Mouse (Mus musculus) cerebellum, adult 8-10 months (tissue): Measurements from ENCODE around the gene Gda.

Source experiments
- DNase-seq: peaks from one replicate; pipeline ENCODE4 v3.0.0; 2022

The Gda gene

DNA sequence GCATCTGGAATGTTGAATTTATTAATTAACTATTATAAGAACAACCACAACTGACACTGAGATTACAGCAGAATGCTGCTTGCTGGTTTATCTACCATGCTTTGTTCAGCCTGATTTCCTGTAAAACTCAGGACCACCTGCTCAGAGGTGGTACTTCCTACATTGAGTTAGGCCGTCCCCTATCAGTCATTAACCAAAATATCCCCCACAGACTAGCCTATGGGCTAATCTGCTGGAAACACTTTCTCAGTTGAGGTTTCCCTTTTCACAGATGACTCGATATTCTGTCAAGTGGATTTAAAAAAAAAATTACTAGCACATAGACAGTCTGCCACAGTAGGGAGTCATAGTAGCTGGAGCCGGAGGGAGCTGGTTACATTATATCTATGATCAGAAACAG, 31.5 kb downstream of the Gda start:
- DNase-seq: no peak

DNA sequence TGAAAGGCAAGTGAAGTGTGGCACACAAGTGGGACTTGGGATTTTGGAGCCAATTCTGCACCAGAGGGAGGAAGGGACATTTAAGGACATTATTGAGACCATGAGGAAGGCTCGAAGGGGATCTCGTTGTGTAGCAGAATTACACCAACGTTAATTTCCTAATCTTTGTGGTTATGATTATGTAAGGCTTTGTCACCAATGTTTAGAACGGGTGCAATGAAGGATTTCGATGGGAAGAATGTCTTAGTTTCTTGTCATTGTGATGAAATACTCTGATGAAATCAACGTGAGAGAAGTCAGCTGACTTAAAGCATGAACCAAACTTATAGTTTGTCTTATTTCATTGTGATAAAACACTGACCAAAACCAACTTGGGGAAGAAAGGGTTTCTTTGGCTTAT, 32.4 kb downstream of the Gda start:
- no peak for DNase-seq

DNA sequence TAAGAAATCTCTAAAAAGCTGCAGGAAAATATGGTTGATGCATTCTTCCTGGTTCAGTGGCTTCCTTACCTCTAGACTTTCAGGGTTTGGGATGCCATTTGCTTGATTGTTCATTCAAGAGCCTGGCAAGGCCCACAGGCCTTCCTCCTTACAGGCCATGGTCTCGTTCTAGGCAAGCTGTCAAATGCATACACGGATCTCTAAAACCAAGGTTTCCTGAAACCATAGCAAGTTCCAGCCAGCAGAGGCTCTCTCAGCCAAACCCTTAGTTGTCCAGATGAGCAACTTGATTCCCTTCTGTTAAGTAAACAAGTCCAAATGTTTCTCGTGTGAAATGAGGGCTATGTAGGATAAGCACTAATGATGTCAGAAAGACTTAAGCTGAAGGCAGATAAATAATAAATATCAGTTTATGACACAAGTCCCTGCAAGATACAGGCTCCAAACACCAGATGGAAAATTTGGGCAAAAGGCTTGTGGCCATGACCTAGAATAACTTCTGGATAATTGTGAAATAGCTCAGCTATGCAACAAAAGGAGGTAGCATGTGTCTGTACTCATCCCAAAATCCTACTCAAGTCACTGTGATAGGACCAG, 34.0 kb downstream of the Gda start:
- no peak for DNase-seq

DNA sequence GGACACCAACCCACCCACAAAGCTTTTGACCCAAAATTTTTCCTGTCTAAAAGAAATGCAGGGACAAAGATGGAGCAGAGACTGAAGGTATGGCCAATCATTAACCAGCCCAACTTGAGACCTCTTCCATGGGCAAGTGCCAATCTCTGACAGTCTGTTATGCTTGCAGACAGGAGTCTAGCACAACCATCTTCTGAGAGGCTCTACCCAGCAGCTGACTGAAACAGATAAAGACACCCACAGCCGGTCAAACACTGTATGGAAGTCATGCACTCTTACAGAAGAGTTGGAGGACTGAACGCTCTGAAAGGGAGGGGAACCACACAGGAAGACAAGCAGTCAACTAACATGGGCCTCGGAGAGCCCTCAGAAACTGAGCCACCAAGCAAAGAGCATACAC, 36.7 kb downstream of the Gda start:
- no peak for DNase-seq

DNA sequence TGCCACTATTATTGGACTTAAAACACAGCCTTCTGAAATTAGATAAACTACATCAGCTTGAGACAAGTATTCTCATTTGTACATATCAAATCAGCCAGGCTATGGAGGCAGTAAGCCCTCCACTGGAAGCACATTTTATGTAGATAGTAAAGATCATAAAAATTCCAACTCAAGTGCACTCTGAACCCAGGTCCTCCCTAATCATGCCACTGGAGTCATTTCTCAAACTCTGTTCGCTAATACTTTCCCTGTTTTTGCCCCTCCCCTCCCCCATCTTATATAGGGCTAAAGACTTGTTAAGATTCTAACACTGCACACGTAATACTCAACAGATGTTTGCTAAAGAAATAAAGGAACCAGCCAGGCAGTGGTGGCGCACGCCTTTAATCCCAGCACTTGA, 39.9 kb downstream of the Gda start:
- DNase-seq: no peak

DNA sequence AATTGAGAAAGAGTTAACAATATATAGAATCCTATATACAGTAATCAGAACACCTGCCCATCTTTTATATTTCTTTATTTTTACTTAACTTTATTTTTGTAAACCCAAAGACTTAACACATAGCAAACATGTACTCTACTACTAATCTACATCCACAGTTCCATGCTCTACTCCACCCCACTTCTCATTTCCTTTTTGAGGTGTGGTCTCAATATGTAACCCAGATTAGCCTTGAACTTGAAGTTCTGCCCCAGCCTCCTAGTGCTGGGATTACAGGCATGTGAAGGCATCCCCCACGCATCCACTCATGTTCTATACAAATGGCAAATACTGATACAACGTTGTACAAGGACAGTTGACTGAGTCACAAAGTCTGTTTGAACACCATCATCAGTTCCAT, 40.4 kb downstream of the Gda start:
- DNase-seq: no peak

DNA sequence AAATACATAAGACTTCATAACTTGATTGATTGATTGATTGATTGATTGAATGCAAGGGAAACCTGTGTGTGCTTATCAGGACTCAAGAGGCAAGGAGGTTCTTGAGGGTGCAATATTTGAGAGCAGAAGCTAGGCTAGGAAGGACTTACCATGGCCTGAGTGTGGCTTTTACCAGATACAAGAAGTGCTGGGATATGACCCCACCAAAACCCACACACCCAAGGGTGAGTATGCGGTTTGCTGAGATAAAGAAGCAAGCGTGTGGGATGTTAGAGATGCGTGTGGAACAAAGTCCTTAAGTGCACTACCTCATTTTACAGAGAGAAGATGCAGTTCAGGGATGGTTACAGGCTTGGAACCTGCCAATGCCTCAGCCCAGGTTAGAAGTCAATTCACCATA, 41.0 kb downstream of the Gda start:
- DNase-seq: no peak

DNA sequence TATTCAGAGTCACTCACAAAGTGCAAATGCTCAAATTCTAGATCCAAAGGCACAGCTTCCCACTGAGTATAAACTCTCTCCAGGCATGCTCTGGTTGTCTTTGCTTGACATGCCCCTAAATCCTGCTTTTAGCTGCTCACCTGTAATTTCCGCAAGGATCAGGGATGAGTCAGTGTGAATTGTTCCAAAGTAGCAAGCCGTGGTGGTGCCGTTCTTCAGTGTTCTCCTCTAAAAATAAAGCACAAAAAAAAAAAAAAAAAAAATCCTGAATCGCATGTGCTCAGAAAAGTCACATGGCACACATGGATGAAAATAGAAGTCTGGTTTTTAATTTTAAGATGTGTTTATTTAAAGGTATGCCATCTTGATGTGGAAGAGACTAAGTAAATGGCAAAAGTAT, 47.9 kb downstream of the Gda start:
- no peak for DNase-seq

DNA sequence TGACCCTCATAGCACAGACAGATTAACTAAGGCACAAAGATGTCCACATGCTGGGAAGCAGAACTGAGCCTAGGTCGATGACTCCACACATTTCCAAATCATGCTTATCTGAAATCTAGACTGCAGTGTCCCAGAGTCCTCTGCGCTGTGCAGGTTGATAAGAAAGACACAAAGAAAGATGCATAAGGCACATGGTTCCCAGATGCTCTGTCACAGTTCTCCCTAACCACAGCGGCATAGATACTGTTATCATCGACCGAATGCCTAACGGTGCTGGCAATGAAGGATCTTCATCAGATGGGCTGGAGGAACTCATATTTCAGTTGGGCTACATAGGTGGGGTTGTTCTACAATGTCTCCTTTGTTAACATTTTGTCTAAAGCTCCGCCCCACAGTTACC, 49.5 kb downstream of the Gda start:
- no peak for DNase-seq

DNA sequence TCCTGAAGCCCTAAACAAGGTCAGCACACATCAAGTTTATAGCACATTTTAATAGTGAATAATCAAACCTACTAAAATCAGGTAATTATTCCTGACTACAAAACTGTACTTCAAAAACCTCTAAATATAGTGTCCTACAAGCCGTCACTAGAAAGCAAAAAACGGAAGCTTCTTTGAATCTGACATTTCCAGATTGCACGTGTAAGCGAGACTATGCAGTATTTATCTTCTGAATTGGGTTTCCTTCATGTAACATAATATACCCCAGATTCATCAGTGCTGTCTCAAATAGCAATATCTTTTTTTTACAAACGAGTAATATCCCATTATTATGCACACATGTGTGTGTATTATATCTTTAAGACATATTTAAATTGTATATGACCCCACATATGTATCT, 54.8 kb downstream of the Gda start:
- DNase-seq: no peak

DNA sequence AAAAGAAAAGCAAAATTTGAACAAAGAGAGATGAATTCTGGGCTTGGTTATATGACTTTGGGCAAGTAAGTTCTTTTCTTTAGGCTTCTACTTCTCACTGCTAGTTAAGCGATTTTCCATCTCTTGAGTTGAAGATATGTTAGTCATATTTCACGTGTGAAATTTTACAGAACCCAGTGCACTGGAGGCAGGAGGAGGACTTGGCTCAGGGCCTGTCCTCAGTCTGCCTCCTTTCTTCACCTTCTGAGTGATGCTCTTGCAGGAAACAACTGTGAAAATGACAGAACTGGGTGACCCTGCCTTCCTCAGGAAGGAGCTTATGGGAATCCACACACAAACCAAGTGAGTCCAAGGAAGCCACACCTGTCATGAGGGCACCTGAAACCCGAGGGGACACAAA, 57.9 kb downstream of the Gda start:
- no peak for DNase-seq

DNA sequence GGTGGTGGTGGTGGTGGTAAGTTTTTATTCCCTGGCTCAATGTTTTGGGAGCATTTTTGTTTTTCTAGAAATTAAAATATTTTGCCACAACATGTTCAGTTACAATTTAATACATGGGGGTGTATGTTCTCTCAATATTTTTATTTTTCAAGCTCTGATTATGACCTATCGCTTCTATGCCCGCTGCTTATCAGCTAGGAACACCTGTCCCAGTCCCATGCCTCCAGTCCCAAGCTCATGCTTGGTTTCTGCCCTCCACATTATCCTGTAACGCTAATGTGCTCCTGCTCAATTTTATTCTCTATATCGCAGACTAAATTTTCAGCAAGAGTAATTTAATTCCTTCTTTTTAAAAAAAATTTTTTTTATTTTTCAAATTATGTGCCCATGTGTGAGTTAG, 64.1 kb downstream of the Gda start:
- DNase-seq: no peak

DNA sequence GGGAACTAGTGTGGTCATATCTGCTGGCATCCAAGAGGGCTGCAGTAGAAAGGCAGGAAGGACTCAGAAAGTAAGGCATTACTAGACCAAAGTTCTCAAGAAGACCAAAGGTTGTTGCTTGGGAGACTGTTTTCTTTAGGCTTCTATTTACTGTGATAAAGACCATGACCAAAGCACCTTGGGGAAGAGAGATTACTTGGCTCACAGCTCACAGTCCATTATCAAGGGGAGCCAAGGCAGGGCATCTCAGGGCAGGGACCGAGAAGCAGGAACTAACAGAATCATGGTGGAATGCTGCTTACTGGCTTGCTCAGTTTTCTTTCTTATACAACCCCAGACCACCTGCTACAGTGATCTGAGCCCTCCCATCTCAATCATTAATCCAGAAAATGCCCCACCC, 65.9 kb downstream of the Gda start:
- no peak for DNase-seq

DNA sequence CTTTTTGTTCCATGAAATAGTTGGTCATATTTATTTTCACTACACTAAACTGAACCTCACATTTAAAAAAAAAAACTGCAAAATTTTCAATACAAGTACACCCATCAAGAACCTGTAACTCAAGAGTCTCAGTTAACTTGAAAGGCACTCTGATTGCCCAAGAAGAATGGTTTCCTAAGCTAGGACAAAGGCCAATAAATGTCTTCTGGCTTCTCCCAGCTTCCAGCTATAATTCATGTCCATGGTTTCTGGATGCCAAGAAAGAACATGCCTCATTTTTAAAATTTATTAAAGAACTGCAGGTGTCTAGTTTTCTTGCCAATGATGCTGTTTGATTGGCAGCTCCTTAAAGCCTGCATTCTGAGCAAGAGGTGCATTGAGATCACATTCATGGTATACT, 75.3 kb downstream of the Gda start:
- DNase-seq: no peak

DNA sequence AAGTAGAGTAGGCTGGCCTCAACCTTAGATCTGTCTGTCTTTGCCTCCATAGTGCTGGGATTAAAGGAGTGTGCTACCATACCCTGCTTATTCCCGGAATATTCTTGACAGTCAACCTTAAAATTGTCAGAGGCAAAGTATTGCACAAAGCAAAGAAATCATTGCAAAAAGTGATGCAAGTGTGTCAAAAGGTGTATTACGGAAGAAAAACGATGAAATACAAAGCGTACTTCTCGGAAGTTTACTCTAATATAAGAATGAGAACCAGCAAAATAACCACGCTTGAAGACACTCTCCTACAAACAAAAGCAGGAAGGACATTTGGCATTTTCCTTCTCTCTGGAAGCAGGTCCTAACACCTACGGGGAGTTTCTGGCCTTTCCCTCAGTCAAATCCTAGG, 76.9 kb downstream of the Gda start:
- DNase-seq: no peak

DNA sequence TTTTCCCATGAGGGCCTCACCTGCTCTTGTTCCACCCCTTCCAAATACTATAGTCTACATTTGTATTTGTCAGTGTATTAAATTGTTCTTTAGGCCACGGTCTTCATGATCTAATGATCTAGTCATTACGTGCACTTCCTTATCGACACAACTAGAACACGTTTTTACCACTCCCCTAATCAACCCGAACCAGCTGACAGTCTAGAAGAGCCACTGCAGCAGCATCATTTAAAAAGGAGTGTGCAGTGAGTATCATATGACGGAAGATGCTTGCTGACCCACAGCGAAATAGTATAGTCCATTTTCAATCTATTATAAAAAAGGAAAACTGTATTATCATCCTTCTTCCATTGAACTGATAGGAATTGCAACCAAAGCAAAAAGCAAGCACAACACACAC, 82.3 kb downstream of the Gda start:
- no peak for DNase-seq

DNA sequence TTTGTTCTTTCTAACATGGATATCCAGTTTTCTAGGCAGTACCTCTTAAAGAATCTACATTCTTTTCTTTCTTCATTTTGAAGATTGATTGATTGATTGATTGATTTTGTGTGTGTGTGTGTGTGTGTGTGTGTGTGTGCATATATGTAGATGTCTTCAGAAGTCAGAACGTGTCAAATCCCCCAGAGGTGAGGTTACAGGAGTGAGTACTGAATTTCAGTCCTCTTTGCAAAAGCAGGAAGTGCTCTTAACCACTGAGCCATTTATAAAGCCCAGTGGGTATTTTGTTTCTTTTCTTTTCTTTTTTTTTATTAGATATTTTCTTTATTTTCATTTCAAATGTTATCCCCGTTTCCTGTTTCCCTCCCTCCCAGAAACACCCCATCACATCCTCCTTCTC, 86.4 kb downstream of the Gda start:
- no peak for DNase-seq

DNA sequence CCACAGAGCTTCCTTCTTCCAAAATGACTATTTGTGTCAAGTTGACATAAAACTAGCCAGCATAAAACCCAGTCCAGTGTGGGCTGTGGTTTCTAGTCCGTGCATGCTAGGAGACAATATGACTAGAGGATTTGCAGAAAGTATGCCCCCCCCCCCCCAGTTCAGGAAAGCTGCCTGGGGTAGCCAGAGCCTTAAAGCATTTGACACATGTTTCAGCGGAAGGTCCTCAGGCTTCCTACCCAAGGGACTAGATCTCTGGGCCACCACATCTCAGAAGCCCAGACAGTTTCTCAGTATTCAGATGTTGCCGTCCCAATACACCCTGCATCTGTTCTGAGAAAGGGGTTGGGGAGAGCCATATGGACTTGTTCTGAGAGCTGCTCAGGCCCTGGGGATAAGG, 89.0 kb downstream of the Gda start:
- DNase-seq: no peak

DNA sequence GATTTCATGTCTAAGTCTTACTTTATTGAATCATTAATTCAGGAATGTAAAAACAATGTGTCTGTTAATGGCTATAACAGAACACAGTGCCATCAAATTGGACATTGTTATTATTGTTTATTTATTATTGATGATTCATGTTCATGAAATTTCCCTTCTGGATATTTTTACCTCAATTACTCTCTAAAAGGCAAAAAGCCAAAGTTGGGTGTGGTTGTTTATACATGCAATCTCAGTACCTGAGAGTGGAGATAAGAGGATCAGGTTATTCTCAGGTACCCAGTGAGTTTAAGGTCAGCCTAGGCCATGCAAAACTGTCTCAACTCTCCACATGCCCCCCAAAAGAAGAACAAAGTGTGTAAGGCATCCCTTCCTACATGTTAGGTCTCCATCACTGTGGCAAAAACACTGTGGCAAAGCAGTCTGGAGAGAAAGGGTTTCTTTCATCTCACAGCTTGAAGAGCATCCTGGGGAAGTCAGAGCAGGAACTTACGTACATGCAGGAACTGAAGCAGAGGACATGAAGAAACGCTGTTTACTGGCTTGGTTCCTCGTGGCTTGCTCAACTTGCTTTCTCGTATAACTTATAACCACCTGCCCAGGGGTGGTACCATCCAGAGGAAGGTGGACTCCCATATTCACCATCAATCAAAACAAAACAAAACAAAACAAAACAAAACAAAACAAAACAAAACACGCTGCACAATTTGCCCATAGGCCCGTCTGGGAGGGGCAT, 89.6 kb downstream of the Gda start:
- no peak for DNase-seq

DNA sequence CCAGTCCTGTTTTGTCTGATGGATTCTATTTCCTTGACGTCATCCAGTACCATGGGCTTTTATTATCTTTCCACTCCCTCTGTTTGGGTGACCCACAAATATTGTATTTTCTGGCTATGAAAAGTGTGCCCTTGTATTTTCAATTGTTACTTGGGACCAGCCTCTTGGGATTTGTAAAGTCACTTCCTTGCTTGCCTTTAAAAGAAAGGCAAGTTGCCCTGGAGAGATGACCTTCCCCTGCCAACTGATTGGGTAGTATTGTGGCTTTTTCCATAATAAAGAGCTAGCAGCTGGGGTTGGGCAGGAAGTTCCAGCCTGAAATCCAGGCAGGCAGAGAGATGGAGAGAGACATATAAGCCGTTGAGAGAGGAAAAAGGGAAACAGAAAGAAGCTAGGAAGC, 91.5 kb downstream of the Gda start:
- no peak for DNase-seq

DNA sequence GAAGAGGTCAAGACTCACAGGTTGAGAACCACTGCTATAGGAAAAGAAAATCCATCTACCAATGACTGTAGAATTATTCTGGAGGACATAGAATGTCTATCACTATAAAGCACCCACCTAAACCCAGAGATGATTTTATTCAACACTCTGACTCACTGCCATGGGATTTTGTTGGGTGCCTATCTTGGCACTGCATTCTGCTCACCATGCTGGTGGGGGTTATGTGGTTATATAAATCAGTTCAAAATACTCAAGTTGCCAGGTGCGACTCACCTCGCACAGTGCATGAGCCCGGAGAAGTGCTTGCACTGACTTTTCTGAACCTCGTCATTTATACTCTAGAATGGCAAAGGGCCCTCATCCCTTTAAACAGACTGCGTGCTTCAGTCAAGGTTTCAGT, 94.0 kb downstream of the Gda start:
- DNase-seq: no peak

DNA sequence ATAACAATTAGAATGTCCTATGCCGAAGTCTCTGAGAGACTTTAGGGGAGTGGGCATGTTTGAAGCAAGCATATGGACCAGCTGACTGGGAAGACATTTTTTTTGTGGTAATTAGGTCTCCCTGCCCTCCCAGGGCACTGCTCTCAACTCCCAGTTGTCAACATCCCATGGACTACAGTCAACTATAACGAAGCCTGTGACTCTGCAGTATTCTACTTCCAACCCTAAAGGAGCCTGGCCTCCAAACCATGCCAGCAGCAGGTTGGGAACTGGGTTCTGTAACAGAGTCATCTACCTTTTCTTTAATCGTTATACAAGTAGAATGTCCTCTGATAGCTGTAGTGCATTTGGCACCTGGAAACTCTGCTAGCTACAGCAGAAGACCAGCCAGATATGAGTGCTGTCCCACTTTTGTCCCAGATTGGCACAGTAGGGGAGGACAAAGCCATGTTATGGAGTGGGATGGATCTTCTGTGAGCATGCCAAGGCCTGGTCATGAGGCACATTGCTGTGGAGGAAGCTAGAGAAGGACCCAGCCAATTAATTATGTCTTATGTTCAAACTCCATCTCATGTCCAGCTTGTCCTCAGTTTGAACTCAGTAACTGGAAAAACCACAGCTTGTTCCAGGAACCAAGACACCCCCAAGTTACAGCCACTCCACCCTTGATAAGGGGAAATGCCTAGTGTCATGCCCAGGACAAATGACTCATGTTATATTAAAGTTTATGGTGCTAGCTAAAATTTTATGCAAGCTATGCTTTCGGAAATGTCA, 96.6 kb downstream of the Gda start:
- DNase-seq: peak; percentile 10

DNA sequence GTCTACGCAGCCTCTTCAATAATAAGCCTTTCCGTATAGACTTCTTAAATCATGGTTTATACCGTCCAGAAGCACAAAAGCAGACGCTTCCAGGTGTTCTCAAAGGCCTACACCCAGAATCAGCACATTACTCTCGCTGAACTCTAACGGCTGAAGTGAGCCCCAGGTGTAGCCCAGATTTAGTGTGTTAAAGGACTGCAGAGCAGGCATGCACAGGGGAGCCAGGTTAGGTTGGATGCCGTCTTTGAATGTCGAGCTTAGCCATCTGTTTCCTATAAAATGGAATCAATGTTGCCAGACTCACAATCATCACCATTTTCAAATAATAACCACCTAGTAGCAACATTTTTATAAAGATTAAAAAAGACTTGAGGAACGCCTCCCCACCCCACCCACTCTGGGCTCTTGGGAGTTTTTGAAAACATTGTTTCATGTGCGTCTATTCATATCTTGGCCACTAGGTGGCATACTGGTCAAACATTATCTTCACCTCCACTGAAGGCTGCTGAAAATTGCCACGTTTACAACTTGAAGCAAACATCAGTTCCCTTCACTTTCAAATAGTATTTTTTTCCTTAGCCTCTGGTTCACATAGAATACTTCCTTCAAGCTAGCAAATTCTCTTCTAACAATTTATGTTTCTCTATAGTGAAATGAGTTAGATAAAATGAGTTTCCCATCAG, 100.0 kb downstream of the Gda start:
- peak; percentile 26 for DNase-seq
